Mouse (Mus musculus) hindbrain, embryonic 14.5 days (tissue): ENCODE data around the gene Gpr62. TPM values are rescaled to one million over a fixed set of nuclear protein-coding genes. Genes with fewer than 3 reads are reported as not detected.
"Not testable (repeated sequence)": the region's sequence is repeated elsewhere in the genome, so short reads cannot be mapped to it uniquely, and the experiment has no call there.

Source experiments
- ATAC-seq: fragments of 200-750 bp; cut with Nextera tagmentation; 2 replicates; pipeline ENCODE4 v1.8.0; 2017; ENCODE audit warnings: moderate number of reproducible peaks, mild to moderate bottlenecking, moderate TSS enrichment, moderate library complexity; ENCODE audit not compliant: low FRiP score
- DNase-seq: peaks from one replicate; pipeline ENCODE4 v3.0.0-alpha.2; 2015; ENCODE audit warnings: low spot score
- H3K27ac ChIP-seq: fragments of 300-500 bp; sonication (generic); 2 replicates; pipeline ENCODE4 v1.5.1; 2014; ENCODE audit warnings: mild to moderate bottlenecking, moderate library complexity
- H3K27me3 ChIP-seq: fragments of 300-500 bp; sonication (generic); 2 replicates; pipeline ENCODE4 v1.6.1; 2014; ENCODE audit warnings: mild to moderate bottlenecking, low read length, mixed read lengths; ENCODE audit not compliant: control insufficient read depth, insufficient read depth
- H3K36me3 ChIP-seq: fragments of 300-500 bp; sonication (generic); replicated peaks from 2 replicates; pipeline ENCODE4 v1.6.1; 2014; ENCODE audit not compliant: control insufficient read depth, insufficient read depth
- H3K4me1 ChIP-seq: fragments of 300-500 bp; sonication (generic); replicated peaks from 2 replicates; pipeline ENCODE4 v1.6.1; 2014; ENCODE audit warnings: antibody characterized with exemption, low read length, mixed read lengths; ENCODE audit not compliant: control insufficient read depth, insufficient read depth
- H3K4me2 ChIP-seq: fragments of 300-500 bp; sonication (generic); replicated peaks from 2 replicates; pipeline ENCODE4 v1.6.1; 2014; ENCODE audit warnings: mild to moderate bottlenecking, moderate library complexity
- H3K4me3 ChIP-seq: fragments of 300-500 bp; sonication (generic); replicated peaks from 2 replicates; pipeline ENCODE4 v1.5.1; 2014; ENCODE audit warnings: mild to moderate bottlenecking, low read length
- H3K9ac ChIP-seq: fragments of 300-500 bp; sonication (generic); 2 replicates; pipeline ENCODE4 v1.6.1; 2014
- H3K9me3 ChIP-seq: fragments of 300-500 bp; sonication (generic); 2 replicates; pipeline ENCODE4 v1.6.1; 2016; ENCODE audit warnings: low read length; ENCODE audit not compliant: control insufficient read depth
- WGBS: fragments of 180-500 bp; shearing (Covaris S2); extraction: QIAGEN DNeasy Blood & Tissue Kit; methylation state at CpG from one replicate; pipeline ENCODE4 v1.1.7; 2014; 5-methylcytosine and 5-hydroxymethylcytosine counted together
- polyA plus RNA-seq: library from polyadenylated mRNA; unstranded; fragments of >200 nt; fragmentation: Nextera tagmentation; extraction: Ambion mirVana; gene quantifications from 2 replicates; pipeline ENCODE4 v1.2.1, GENCODE M21; 2014

The Gpr62 gene
- polyA plus RNA-seq = 0.87 and 1.0 TPM in 2 replicates

GRCm38 (mm10) chr9:106465571-106466200, at the start of gene Gpr62:
Gene Gpr62 (minus strand): TSS chr9:106465938.
- peak within 1 kb of the TSS; percentile 96 for H3K4me2 ChIP-seq
- 26% methylated on average over 26 of the region's 26 CpGs for WGBS
- H3K27ac ChIP-seq = peak within 1 kb of the TSS; percentile 90
- H3K9me3 ChIP-seq = no peaks in the 10 kb centered on the region
- peak within 1 kb of the TSS; percentile 88 for H3K9ac ChIP-seq
- DNase-seq (peak; percentile 65), ATAC-seq (peak; percentile 35; the same call in 1 of the 2 replicates)
- H3K36me3 ChIP-seq = peaks cover 33% of the 10 kb centered on the region
- H3K4me1 ChIP-seq = peaks cover 18% of the 10 kb centered on the region
- no peaks in the 10 kb centered on the region for H3K27me3 ChIP-seq
- peak within 1 kb of the TSS; percentile 52 for H3K4me3 ChIP-seq

DNA sequence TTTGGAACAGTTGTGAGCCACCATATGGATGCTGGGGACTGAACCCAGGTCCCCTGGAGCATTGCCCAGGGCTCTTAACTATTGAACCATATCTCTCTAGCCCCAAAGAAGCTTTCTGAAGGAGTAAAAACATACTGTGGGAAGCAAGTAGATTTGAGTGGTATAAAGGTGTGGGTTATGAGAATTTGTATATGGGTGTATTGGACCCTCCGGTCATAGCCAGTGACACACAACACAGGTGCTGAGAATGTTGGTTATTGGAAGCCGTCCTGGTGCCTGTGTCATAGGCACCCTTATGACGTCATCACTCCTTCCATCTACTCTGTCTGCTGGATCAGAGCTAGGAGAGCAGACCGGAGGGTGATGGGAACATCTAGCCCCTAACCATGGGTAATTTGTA, 48.5 kb upstream of the Gpr62 start, which contains the start of gene Iqcf5:
Iqcf5 (plus strand) TSS at position 301 of the 400 bp plus-strand sequence.
- Histone ChIP-seq H3K36me3 (no peaks in the 10 kb centered on the region), H3K9me3 (no peaks in the 10 kb centered on the region), H3K27me3 (no peaks in the 10 kb centered on the region), H3K9ac (no peak within 1 kb of the TSS), H3K4me1 (no peaks in the 10 kb centered on the region), H3K27ac (no peak within 1 kb of the TSS), H3K4me3 (no peak within 1 kb of the TSS), H3K4me2 (no peak within 1 kb of the TSS)
- no peak for DNase-seq
- no peak for ATAC-seq
- 89% methylated on average over 4 of the region's 4 CpGs for WGBS

GRCm38 (mm10) chr9:106513566-106513965, 47.8 kb upstream of the Gpr62 start:
- H3K4me1 ChIP-seq = no peaks in the 10 kb centered on the region
- no peak overlapping the region for H3K4me2 ChIP-seq
- H3K9me3 ChIP-seq = no peaks in the 10 kb centered on the region
- H3K9ac ChIP-seq = no peak overlapping the region
- H3K36me3 ChIP-seq = no peaks in the 10 kb centered on the region
- no peak overlapping the region for H3K27ac ChIP-seq
- ATAC-seq (no peak), DNase-seq (no peak)
- no peaks in the 10 kb centered on the region for H3K27me3 ChIP-seq
- H3K4me3 ChIP-seq = no peak overlapping the region
- WGBS = 79% methylated on average over 6 of the region's 6 CpGs

GRCm38 (mm10) chr9:106512729-106513450, 47.2 kb upstream of the Gpr62 start:
- Histone ChIP-seq H3K4me2 (no peak overlapping the region), H3K27ac (no peak overlapping the region), H3K27me3 (no peaks in the 10 kb centered on the region), H3K9ac (no peak overlapping the region), H3K36me3 (no peaks in the 10 kb centered on the region), H3K4me1 (no peaks in the 10 kb centered on the region), H3K4me3 (no peak overlapping the region), H3K9me3 (no peaks in the 10 kb centered on the region)
- WGBS = 69% methylated on average over 13 of the region's 13 CpGs
- DNase-seq (no peak), ATAC-seq (no peak)

- H3K27me3 ChIP-seq = no peaks in the 10 kb centered on the region
- no peak overlapping the region for H3K9ac ChIP-seq
- ATAC-seq = no peak
- H3K36me3 ChIP-seq = no peaks in the 10 kb centered on the region
- no peak overlapping the region for H3K27ac ChIP-seq
- no peak overlapping the region for H3K4me3 ChIP-seq
- WGBS = 94% methylated on average over 10 of the region's 10 CpGs
- no peaks in the 10 kb centered on the region for H3K9me3 ChIP-seq
- H3K4me2 ChIP-seq = no peak overlapping the region
- no peak for DNase-seq
- no peaks in the 10 kb centered on the region for H3K4me1 ChIP-seq
Observed at GRCm38 (mm10) chr9:106509356-106509755, 43.6 kb upstream of the Gpr62 start.

- WGBS = 75% methylated on average over 6 of the region's 6 CpGs
- no peaks in the 10 kb centered on the region for H3K9me3 ChIP-seq
- no peak overlapping the region for H3K4me3 ChIP-seq
- no peaks in the 10 kb centered on the region for H3K4me1 ChIP-seq
- H3K4me2 ChIP-seq = no peak overlapping the region
- no peaks in the 10 kb centered on the region for H3K27me3 ChIP-seq
- no peaks in the 10 kb centered on the region for H3K36me3 ChIP-seq
- no peak overlapping the region for H3K9ac ChIP-seq
- ATAC-seq = no peak
- H3K27ac ChIP-seq = no peak overlapping the region
- DNase-seq = no peak
Observed at GRCm38 (mm10) chr9:106504246-106504645, 38.5 kb upstream of the Gpr62 start.

DNA sequence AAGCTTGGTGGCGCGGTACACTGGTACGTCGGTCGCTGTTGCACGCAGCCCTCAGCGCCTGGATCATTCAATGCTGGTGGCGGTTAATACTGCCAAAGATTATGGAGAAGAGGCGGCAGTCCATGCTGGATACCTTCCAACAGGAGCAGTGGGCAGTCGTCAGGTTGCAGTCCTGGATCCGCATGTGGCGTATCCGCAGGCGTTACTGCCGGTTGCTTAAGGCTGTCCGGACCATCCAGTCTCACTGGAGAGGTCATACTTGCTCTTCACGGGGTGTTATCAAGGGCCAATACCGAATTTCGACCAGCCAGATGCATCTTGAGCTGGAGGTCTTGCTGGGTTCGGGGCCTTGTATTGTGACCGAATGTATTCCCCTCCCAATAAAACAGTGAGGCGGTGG, 36.1 kb upstream of the Gpr62 start:
- Histone ChIP-seq H3K36me3 (no peaks in the 10 kb centered on the region), H3K27me3 (no peaks in the 10 kb centered on the region), H3K27ac (no peak overlapping the region), H3K4me1 (no peaks in the 10 kb centered on the region), H3K9me3 (no peaks in the 10 kb centered on the region), H3K4me2 (no peak overlapping the region), H3K9ac (no peak overlapping the region), H3K4me3 (no peak overlapping the region)
- 89% methylated on average over 22 of the region's 22 CpGs for WGBS
- no peak for DNase-seq
- no peak for ATAC-seq

GRCm38 (mm10) chr9:106499667-106500066, 33.9 kb upstream of the Gpr62 start, which contains the start of gene Iqcf1:
Gene Iqcf1 (plus strand): TSS chr9:106499967.
- H3K9ac ChIP-seq = no peak within 1 kb of the TSS
- no peak for ATAC-seq
- no peaks in the 10 kb centered on the region for H3K27me3 ChIP-seq
- H3K36me3 ChIP-seq = no peaks in the 10 kb centered on the region
- no peak for DNase-seq
- H3K4me3 ChIP-seq = no peak within 1 kb of the TSS
- no peak within 1 kb of the TSS for H3K4me2 ChIP-seq
- WGBS = 93% methylated on average over 6 of the region's 6 CpGs
- no peak within 1 kb of the TSS for H3K27ac ChIP-seq
- no peaks in the 10 kb centered on the region for H3K4me1 ChIP-seq
- no peaks in the 10 kb centered on the region for H3K9me3 ChIP-seq

DNA sequence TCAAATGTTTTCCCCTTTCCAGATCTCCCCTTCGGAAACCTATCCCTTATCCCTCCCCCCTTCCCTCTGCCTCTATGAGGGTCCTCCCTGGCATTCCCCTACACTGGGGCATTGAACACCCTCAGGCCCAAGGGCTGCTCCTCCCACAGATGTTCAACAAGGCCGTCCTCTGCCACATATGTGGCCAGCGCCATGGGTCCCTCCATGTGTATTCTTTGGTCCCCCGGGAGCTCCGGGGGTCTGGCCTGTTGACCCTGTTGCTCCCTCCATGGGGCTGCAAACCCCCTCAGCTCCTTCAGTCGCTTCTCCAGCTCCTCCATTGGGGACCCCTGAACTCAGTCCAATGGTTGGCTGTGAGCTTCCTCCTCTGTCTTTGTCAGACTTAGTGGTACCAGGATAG, 21.9 kb upstream of the Gpr62 start:
- H3K4me3 ChIP-seq, H3K4me2 ChIP-seq, H3K27me3 ChIP-seq, H3K4me1 ChIP-seq, H3K9ac ChIP-seq, H3K9me3 ChIP-seq, ATAC-seq, DNase-seq, H3K27ac ChIP-seq: not testable (repeated sequence)
- 86% methylated on average over 6 of the region's 6 CpGs for WGBS
- H3K36me3 ChIP-seq = peaks cover 37% of the 10 kb centered on the region
